Mouse (Mus musculus) lung, embryonic 15.5 days (tissue): ENCODE measurements around the gene Gm13089. TPM values are rescaled to one million over a fixed set of nuclear protein-coding genes. Genes with fewer than 3 reads are reported as not detected.
"Not testable (repeated sequence)": the region's sequence is repeated elsewhere in the genome, so short reads cannot be mapped to it uniquely, and the experiment has no call there.

Experiments used
- ATAC-seq: fragments of 200-750 bp; cut with Nextera tagmentation; 2 replicates; pipeline ENCODE4 v1.8.0; 2017; ENCODE audit warnings: moderate number of reproducible peaks, borderline replicate concordance; ENCODE audit not compliant: low FRiP score, low TSS enrichment; ENCODE audit errors: extremely low read depth
- H3K27ac ChIP-seq: fragments of 300-500 bp; sonication (generic); 2 replicates; pipeline ENCODE4 v1.5.1; 2015; ENCODE audit warnings: moderate library complexity, mild to moderate bottlenecking, inconsistent platforms
- H3K27me3 ChIP-seq: fragments of 300-500 bp; sonication (generic); 2 replicates; pipeline ENCODE4 v1.6.1; 2015; ENCODE audit warnings: inconsistent platforms
- H3K36me3 ChIP-seq: fragments of 300-500 bp; sonication (generic); 2 replicates; pipeline ENCODE4 v1.6.1; 2015; ENCODE audit warnings: inconsistent platforms
- H3K4me1 ChIP-seq: fragments of 300-500 bp; sonication (generic); 2 replicates; pipeline ENCODE4 v1.6.1; 2015; ENCODE audit warnings: inconsistent platforms
- H3K4me2 ChIP-seq: fragments of 300-500 bp; sonication (generic); 2 replicates; pipeline ENCODE4 v1.6.1; 2015; ENCODE audit warnings: inconsistent platforms, mild to moderate bottlenecking, moderate library complexity
- H3K4me3 ChIP-seq: fragments of 300-500 bp; sonication (generic); 2 replicates; pipeline ENCODE4 v1.5.1; 2015; ENCODE audit warnings: mild to moderate bottlenecking, inconsistent platforms
- H3K9ac ChIP-seq: fragments of 300-500 bp; sonication (generic); 2 replicates; pipeline ENCODE4 v1.6.1; 2015; ENCODE audit warnings: inconsistent platforms
- H3K9me3 ChIP-seq: fragments of 300-500 bp; sonication (generic); 2 replicates; pipeline ENCODE4 v1.6.1; 2016; ENCODE audit warnings: inconsistent platforms
- WGBS: fragments of 180-500 bp; shearing (Covaris S2); methylation state at CpG from one replicate; pipeline ENCODE4 v1.1.7; 2015; 5-methylcytosine and 5-hydroxymethylcytosine counted together
- polyA plus RNA-seq: library from polyadenylated mRNA; unstranded; fragments of >200 nt; fragmentation: Nextera tagmentation; extraction: Ambion mirVana; gene quantifications from 2 replicates; pipeline ENCODE4 v1.2.1, GENCODE M21; 2015

The Gm13089 gene
- not detected in 2 replicates for polyA plus RNA-seq

- WGBS = 78% methylated on average over 2 of the region's 2 CpGs
- H3K4me2 ChIP-seq = no peak within 1 kb of the TSS
- no peaks in the 10 kb centered on the region for H3K27me3 ChIP-seq
- H3K9me3 ChIP-seq = peaks cover 11% of the 10 kb centered on the region; the same call in 1 of the 2 replicates
- no peak within 1 kb of the TSS for H3K4me3 ChIP-seq
- no peak for ATAC-seq
- no peaks in the 10 kb centered on the region for H3K4me1 ChIP-seq
- no peak within 1 kb of the TSS for H3K9ac ChIP-seq
- no peaks in the 10 kb centered on the region for H3K36me3 ChIP-seq
- no peak within 1 kb of the TSS for H3K27ac ChIP-seq
Observed at GRCm38 (mm10) chr4:143702611-143703010, at the start of gene Gm13089. TSS of gene Gm13089 (minus strand) at chr4:143702711.

- ATAC-seq = no peak
- 83% methylated on average over 1 of the region's 1 CpGs for WGBS
- no peaks in the 10 kb centered on the region; the same call in 1 of the 2 replicates for H3K9me3 ChIP-seq
- no peaks in the 10 kb centered on the region for H3K4me1 ChIP-seq
- no peak within 1 kb of the TSS for H3K4me3 ChIP-seq
- H3K27me3 ChIP-seq = no peaks in the 10 kb centered on the region
- H3K36me3 ChIP-seq = no peaks in the 10 kb centered on the region
- H3K9ac ChIP-seq = no peak within 1 kb of the TSS
- H3K4me2 ChIP-seq = no peak within 1 kb of the TSS
- no peak within 1 kb of the TSS for H3K27ac ChIP-seq
Observed at GRCm38 (mm10) chr4:143719155-143719554, 16.6 kb upstream of the Gm13089 start, which contains the start of gene Gm13078. TSS of gene Gm13078 (plus strand) at chr4:143719455.

- H3K36me3 ChIP-seq, ATAC-seq, H3K4me2 ChIP-seq, H3K27ac ChIP-seq, H3K9ac ChIP-seq, H3K27me3 ChIP-seq, H3K4me1 ChIP-seq, H3K9me3 ChIP-seq, H3K4me3 ChIP-seq: not testable (repeated sequence)
Observed at GRCm38 (mm10) chr4:143657146-143657545, 45.4 kb downstream of the Gm13089 start, which contains the start of gene Gm13088. TSS of gene Gm13088 (minus strand) at chr4:143657246.

Other genes with a start within 250 kb of the Gm13089 start
- gene Gm13043, start 191.4 kb downstream of the Gm13089 start, polyA plus RNA-seq = not detected in 2 replicates
- gene Gm13040, start 166.8 kb downstream of the Gm13089 start, polyA plus RNA-seq = not detected in 2 replicates
- gene BC080695, start 151.0 kb downstream of the Gm13089 start, polyA plus RNA-seq = not detected in 2 replicates
- gene Gm13057, start 151.0 kb downstream of the Gm13089 start, polyA plus RNA-seq = not detected in 2 replicates
- gene Gm13083, start 87.7 kb downstream of the Gm13089 start, polyA plus RNA-seq = not detected in 2 replicates
- not detected in 2 replicates for gene Gm13088, start 45.5 kb downstream of the Gm13089 start, polyA plus RNA-seq
- gene Gm13078, start 16.7 kb upstream of the Gm13089 start, polyA plus RNA-seq = not detected in 2 replicates
- not detected in 2 replicates for gene Gm13023, start 86.6 kb upstream of the Gm13089 start, polyA plus RNA-seq
- not detected in 2 replicates for gene Gm13084, start 113.4 kb upstream of the Gm13089 start, polyA plus RNA-seq
- not detected in 2 replicates for gene Gm13103, start 143.8 kb upstream of the Gm13089 start, polyA plus RNA-seq
- gene Pramef6, start 197.7 kb upstream of the Gm13089 start, polyA plus RNA-seq = not detected in 2 replicates
- not detected in 2 replicates for gene Pramef25, start 248.3 kb upstream of the Gm13089 start, polyA plus RNA-seq